Mouse (Mus musculus) lung, postnatal 4 days (tissue): ENCODE measurements around the gene Casp7.

Experiments
- DNase-seq, 2 experiments: peaks; one replicate each; pipeline ENCODE4 v3.0.0; 2021

The Casp7 gene

DNA sequence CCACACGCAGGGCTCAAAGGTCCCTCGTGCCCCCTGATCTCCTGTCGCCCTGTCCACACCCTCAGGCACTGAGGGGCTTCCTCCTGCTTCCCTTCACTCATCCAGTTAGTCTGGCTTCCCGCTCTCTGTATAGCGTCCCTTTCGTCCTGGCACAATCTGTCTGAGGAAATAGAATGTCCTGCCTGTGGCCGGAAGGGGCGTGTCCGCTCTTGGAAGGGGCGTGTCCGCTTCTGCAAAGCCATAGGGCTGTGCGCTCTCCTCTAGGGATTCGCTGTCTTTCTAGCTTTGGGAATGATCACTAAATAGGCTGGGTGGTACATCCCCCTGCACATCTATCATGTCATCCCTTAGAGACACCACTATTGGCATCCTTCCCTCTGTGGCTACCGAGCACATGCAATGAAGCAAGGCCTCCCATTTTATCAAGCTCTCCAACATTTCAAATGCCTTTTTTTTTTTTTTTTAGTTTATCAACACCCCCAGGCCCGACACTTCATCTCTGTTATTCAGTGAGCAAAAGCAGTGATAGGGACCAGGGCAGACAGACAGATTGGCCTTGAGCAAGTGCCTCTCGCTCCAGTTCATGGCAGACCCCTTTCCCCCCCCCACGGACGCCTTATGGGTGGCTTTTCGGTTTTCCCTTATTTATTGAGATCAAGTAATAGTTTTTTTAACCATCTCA lies 78.1 kb downstream of the Casp7 start:
- peak; percentile 67 to 69 for DNase-seq

DNA sequence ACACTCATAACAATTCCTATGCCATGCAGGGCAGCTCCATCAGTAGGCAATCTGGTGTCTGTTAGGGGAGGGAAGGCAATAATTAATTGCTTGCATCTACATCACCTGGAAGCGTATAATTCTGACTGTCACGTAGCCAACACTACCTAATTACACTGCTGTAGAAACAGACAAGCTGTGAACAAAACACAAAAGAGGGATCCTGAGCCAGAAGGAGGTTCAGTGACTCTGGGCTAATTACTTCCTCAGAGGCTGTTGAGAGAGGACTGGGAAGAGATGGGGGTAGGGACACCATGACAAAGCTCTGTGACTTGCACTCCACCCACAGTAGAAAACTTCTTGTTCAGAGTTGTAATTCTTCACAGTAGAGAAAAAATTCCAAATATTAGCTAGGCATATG lies 79.6 kb downstream of the Casp7 start:
- no peak for DNase-seq

DNA sequence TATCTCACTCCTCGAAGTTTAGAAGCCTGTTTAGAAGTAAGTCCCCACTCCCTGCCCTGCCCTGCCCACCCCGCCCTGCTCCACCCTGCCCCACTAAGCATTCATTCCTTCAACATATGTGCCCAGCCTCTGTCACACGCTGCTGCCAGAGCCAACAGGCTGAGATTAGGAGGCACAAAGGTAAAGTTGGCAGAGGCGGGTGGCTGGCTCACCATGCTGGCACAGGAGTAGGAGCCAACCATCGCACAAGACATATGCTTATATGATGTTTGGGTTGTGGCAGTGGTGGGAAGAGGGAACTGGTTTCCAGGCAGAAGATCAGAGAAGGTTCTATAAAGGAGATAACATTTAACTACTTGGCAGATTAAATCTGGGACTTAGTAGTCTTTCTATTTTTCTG lies 80.3 kb downstream of the Casp7 start:
- no peak for DNase-seq

DNA sequence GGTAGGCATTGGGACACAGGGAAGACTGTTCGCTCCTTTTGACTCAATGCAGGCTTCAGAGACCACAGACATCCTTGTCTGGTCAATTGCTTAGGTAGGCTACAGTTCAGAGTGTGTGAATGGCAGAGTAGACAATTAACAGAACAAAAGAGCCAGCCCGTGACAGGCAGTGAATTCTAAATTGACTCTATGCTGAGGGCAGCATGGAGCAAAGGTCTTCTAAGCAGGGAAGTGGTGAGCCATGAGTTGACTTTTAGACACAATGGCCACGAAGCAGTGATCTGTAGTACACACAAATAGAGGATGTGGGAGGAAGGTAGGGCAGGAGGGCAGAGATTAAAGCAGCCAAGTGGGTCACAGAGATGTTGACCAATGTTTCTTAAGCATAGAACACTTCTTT lies 80.9 kb downstream of the Casp7 start:
- DNase-seq: no peak

DNA sequence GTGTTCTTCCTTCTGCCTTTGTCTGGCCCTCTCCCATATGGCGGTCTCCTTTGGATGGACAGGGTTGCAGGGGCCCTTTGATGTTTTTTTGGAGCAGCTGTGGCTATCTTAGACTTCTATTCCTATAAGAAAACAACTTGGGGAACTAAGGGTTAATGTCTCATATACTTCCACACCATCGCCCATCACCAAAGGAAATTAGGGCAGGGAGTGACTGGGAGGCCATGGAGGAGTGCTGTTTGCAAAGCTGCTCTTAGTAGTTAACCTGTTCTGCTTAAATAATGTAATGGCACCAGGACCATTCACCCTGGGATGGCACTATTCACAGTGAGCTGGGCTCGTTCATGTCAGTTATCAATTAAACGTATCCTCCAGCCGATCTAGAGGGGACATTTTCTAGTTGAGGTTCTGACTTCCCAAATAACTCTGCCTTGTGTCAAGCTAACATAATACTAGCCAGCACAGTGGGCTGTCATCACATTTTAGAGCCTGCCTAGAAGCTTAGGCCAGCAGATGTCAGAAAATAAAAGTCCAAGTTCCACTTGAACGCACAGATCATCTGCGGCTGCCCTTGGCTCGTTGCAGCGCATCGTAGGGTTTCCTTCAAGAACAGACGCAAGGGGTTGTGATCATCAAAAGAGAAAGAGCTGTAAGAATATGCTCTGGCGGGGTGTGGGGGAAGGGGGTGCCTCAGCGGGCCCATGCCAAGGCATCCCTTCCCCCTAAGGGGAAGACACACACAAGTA lies 87.9 kb downstream of the Casp7 start:
- no peak for DNase-seq

DNA sequence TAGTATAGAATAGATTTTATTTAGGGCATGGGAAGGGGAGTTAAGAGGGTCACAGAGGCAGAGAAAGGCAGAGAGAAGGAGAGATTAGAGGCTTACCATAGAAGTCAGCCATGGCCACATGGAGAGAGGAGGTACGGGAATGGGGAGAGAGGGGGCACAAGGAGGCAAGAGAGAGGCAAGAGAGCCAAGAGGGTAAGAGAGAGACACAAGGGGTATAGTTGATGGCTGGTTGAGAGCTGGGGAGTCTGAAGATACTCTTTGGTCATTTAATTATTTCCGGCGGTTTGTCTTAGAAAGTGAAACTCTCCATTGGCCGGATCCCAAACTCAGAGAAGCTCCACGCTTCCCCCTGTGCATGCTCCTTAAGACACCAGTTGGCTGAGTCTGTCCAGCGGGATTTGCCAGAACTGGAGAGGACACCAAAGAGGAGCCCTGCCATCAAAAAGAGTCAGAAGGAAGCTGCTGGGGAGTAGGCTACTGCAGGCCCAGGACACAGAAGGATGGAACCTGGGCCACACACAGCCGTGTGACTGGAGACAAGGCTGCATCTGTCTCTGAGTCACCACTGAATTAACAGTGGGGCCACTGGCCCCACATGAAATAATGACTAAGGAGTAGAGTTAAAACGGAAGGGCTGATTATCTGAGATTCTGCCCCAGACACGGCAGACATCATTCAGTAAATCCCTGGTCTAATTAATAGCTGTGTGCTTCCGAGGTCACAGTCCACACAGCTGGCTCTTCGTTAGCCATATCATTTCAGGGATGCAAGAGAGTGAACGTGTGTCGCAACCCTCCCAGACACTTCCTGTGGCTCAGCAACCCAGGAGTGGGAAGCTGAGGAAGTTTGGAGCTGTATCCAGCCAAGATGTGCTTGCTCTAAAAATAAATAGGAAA lies 88.7 kb downstream of the Casp7 start:
- DNase-seq: peak; percentile 28 to 79

DNA sequence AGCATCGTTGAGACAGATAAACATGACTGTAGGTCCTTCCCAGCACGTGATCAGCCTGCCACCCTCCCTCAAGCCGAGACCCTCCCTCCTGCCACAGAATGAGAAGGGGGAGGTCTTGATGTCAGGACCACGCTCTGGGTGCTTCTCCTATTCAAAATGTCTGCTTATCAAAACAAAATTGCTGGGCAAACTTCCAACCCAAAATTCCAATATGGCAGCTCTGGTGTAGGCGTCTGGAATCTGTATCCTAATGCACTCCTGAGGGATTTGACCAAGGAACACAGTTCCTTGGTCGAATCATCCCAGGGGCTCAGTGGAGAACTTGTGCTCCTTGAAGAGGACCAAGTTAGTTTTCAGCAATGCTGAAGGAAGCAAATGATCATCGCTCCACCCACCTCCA lies 90.0 kb downstream of the Casp7 start:
- no peak for DNase-seq

DNA sequence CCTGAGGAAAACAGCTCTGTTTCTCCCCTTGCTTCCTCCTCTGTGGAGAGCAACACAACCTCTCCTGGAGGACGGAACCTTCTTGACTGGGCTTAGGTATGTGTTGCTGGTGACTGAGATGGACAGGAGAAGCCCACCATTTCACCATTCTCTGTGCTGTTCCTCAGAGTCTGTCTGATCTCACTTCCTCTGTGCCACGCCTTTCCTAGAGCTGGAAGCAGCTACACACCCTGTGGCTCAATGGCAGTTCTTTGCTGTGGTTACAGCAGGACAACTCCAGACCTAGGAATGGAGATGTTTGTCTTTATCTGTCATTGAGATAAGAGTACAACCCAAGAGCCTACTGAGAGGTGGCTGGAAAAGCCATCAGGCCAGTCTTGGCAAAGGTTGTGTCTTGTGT lies 90.4 kb downstream of the Casp7 start:
- no peak for DNase-seq

DNA sequence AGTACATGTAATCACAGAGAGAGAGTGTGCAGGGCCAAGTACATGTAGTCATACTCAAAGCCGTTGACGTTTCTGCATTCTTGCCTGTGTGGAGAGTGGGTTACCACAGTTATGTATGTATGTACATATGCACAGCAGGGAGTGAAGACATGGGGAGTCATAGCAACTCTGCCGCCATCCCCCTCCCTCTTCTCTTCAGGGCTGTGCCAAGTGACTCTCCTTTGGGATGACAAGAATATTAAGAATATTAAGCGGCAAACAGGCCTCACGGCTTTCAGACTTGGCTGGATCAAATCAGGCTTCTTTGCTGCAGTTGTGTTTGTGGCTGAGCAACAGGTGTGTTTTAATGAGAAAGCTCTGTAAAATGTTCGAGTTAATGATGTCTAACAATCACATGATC lies 92.7 kb downstream of the Casp7 start:
- DNase-seq: no peak
